Mouse (Mus musculus) heart, adult 18-20 months (tissue): Measurements from ENCODE around the gene Cntnap3. TPM values are rescaled to one million over a fixed set of nuclear protein-coding genes. Genes with fewer than 3 reads are reported as not detected.
"Not testable (repeated sequence)": the region's sequence is repeated elsewhere in the genome, so short reads cannot be mapped to it uniquely, and the experiment has no call there.

Experiments
- DNase-seq, 2 experiments: peaks; one replicate each; pipeline ENCODE4 v3.0.0; 2021 to 2022; ENCODE audit warnings: mixed read lengths in 1 of 2
- long read RNA-seq, 2 experiments: library from polyadenylated mRNA; stranded (forward); transcript quantifications; one replicate each; pipeline ENCODE4 v2.0.0; 2021
- total RNA-seq, 2 experiments: library from RNA; stranded (reverse); gene quantifications; 2 replicates each; pipeline ENCODE4 v1.2.3; 2021

The Cntnap3 gene
- not detected for total RNA-seq
- long read RNA-seq, experiment 1, result 0 reads
- long read RNA-seq, experiment 2, result 0 reads

GRCm38 (mm10) chr13:64903585-64904208, at the start of gene Cntnap3:
Gene Cntnap3 (minus strand): TSS chr13:64903955.
- no peak for DNase-seq

GRCm38 (mm10) chr13:64917191-64917590, 13.4 kb upstream of the Cntnap3 start, which contains the start of gene Spata31:
Gene Spata31 (plus strand): TSS chr13:64917406.
- no peak for DNase-seq

GRCm38 (mm10) chr13:64903132-64903531, 623 bp downstream of the Cntnap3 start:
- no peak for DNase-seq

- no peak for DNase-seq
Measured at GRCm38 (mm10) chr13:64865397-64865796, 38.4 kb downstream of the Cntnap3 start.

- DNase-seq, result not testable (repeated sequence)
Measured at GRCm38 (mm10) chr13:64824856-64825255, 78.9 kb downstream of the Cntnap3 start.

- DNase-seq, result no peak
Measured at GRCm38 (mm10) chr13:64745383-64745782, 158.4 kb downstream of the Cntnap3 start.

- no peak for DNase-seq
Measured at GRCm38 (mm10) chr13:64732244-64732643, 171.5 kb downstream of the Cntnap3 start.

- DNase-seq, result no peak
Measured at GRCm38 (mm10) chr13:64716791-64717190, 187.0 kb downstream of the Cntnap3 start.

GRCm38 (mm10) chr13:64692463-64692862, 211.3 kb downstream of the Cntnap3 start:
- DNase-seq, result no peak

Other genes with a start within 250 kb of the Cntnap3 start
- not detected for gene Spata31, start 13.5 kb upstream of the Cntnap3 start, total RNA-seq
- not detected for gene Spata31d1c, start 129.1 kb upstream of the Cntnap3 start, total RNA-seq
- gene Prss47, start 148.8 kb upstream of the Cntnap3 start, total RNA-seq, result not detected
- gene Mfsd14b, start 209.0 kb upstream of the Cntnap3 start, total RNA-seq, result 10 to 100 TPM; 15.1 to 15.8 TPM
- not detected for gene Olfr465-ps1, start 234.1 kb upstream of the Cntnap3 start, total RNA-seq
- gene Olfr466, start 246.3 kb upstream of the Cntnap3 start, total RNA-seq, result not detected